In the genomic region with DNA sequence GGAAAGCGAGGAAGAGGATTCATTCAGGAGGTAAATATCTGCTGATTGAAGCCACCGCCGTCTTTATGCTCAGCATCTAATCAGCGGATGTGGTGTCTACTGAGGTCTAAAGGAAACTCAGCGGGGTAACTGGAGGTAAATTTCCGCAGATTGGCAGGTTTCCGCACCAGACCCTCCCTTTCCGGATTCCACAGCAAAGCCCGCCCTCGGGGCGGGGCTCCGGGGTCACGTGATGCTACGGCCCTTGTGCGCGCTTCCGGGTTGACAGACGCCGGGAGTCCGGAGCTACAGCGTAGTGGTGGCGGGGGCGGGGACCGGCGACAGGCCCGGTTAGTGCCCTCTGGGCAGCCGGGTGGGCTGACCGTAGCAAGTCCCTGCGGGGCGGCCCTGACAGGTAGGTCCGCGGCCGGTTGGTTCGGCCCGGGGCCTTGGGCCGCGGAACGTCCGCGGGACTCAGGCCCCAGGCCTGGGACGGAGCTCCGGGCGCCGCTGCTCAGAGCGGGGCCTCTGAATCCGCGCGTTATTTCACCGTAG, we compare ENCODE assay signal across 8 mouse cellular contexts. TPM values are rescaled to one million over a fixed set of nuclear protein-coding genes. Genes with fewer than 3 reads are reported as not detected.
A peak's percentile ranks its signal among the peaks of the same experiment; 100 is the strongest.
DNase-seq lines count a peak whose midpoint lies in the region; ATAC-seq and TF ChIP-seq lines count a peak whose summit lies in the region.

Gene Zbtb24 (plus strand): TSS at position 247 of the 534 bp plus-strand sequence.

- TF ChIP-seq CTCF in E14TG2a.4 (conservative IDR thresholded peaks at IDR 0.05; ENCODE audit: low read length), result no peak
- TF ChIP-seq CTCF in heart, postnatal 0 days (IDR thresholded peaks at IDR 0.05; ENCODE audit: low read depth), result no peak
- TF ChIP-seq CTCF in testis, adult 2 months (IDR thresholded peaks at IDR 0.05; ENCODE audit: control insufficient read depth, insufficient read depth, insufficient replicate concordance, low read depth, low read length), result no peak

- under 1% methylated on average over 49 of the region's 49 CpGs for WGBS in forebrain, embryonic 12.5 days
- WGBS in heart, postnatal 0 days, result under 1% methylated on average over 49 of the region's 49 CpGs
- 0% methylated on average over 49 of the region's 49 CpGs for WGBS in liver, embryonic 16.5 days (ENCODE audit: insufficient replicate concordance)
- WGBS in neural tube, embryonic 13.5 days, result under 1% methylated on average over 49 of the region's 49 CpGs

- peak; percentile 52 for TF ChIP-seq EP300 in heart, postnatal 0 days (IDR thresholded peaks at IDR 0.05; ENCODE audit: low read depth)

- H3K36me3 ChIP-seq in E14TG2a.4 (ENCODE audit: insufficient read depth, low read length), result peaks cover 41% of the 10 kb centered on the region
- peaks cover 27% of the 10 kb centered on the region for H3K36me3 ChIP-seq in forebrain, embryonic 12.5 days (replicated peaks)
- H3K36me3 ChIP-seq in heart, postnatal 0 days (replicated peaks; ENCODE audit: control insufficient read depth, insufficient read depth, low read length), result peaks cover 6% of the 10 kb centered on the region; the same call in 1 of the 2 replicates
- no peaks in the 10 kb centered on the region; the same call in 1 of the 2 replicates for H3K36me3 ChIP-seq in liver, embryonic 16.5 days (ENCODE audit: control insufficient read depth, insufficient read depth)
- peaks cover 33% of the 10 kb centered on the region for H3K36me3 ChIP-seq in neural tube, embryonic 13.5 days
- no peaks in the 10 kb centered on the region for H3K36me3 ChIP-seq in testis, adult 2 months (ENCODE audit: control insufficient read depth, insufficient read depth, low read length)

- peaks cover 62% of the 10 kb centered on the region for H3K4me1 ChIP-seq in E14TG2a.4 (replicated peaks; ENCODE audit: low read depth, low read length)
- peaks cover 13% of the 10 kb centered on the region for H3K4me1 ChIP-seq in forebrain, embryonic 12.5 days
- peaks cover 3% of the 10 kb centered on the region; the same call in 1 of the 2 replicates for H3K4me1 ChIP-seq in heart, postnatal 0 days (ENCODE audit: control insufficient read depth, insufficient read depth)
- H3K4me1 ChIP-seq in liver, embryonic 16.5 days (ENCODE audit: control insufficient read depth, low read depth, low read length), result peaks cover 15% of the 10 kb centered on the region
- H3K4me1 ChIP-seq in neural tube, embryonic 13.5 days (replicated peaks), result peaks cover 39% of the 10 kb centered on the region
- H3K4me1 ChIP-seq in testis, adult 2 months (ENCODE audit: control insufficient read depth, insufficient read depth, low read length), result no peaks in the 10 kb centered on the region

- H3K4me2 ChIP-seq in forebrain, embryonic 12.5 days, result peak within 1 kb of the TSS; percentile 72
- H3K4me2 ChIP-seq in heart, postnatal 0 days (ENCODE audit: low read depth, low read length), result peak within 1 kb of the TSS; percentile 85
- peak within 1 kb of the TSS; percentile 88 for H3K4me2 ChIP-seq in liver, embryonic 16.5 days (ENCODE audit: low read depth, low read length)
- H3K4me2 ChIP-seq in neural tube, embryonic 13.5 days, result peak within 1 kb of the TSS; percentile 78

- peak within 1 kb of the TSS; percentile 81 for H3K9ac ChIP-seq in forebrain, embryonic 12.5 days
- peak within 1 kb of the TSS; percentile 85 for H3K9ac ChIP-seq in heart, postnatal 0 days (replicated peaks; ENCODE audit: low read depth, low read length)
- H3K9ac ChIP-seq in liver, embryonic 16.5 days (ENCODE audit: low read depth, low read length), result peak within 1 kb of the TSS; percentile 92
- peak within 1 kb of the TSS; percentile 85 for H3K9ac ChIP-seq in neural tube, embryonic 13.5 days

- no peaks in the 10 kb centered on the region for H3K9me3 ChIP-seq in E14TG2a.4 (ENCODE audit: low read length)
- no peaks in the 10 kb centered on the region for H3K9me3 ChIP-seq in forebrain, embryonic 12.5 days
- no peaks in the 10 kb centered on the region for H3K9me3 ChIP-seq in heart, postnatal 0 days (replicated peaks; ENCODE audit: control insufficient read depth, low read length)
- H3K9me3 ChIP-seq in liver, embryonic 16.5 days (replicated peaks; ENCODE audit: control insufficient read depth, low read length), result no peaks in the 10 kb centered on the region
- H3K9me3 ChIP-seq in neural tube, embryonic 13.5 days, result no peaks in the 10 kb centered on the region

- peak; percentile 98 for ATAC-seq in forebrain, embryonic 12.5 days (ENCODE audit: low FRiP score)
- ATAC-seq in heart, postnatal 0 days (ENCODE audit: insufficient read depth, low read depth), result peak; percentile 99
- peak; percentile 96 for ATAC-seq in liver, embryonic 16.5 days (ENCODE audit: low read depth)
- peak; percentile 95 for ATAC-seq in neural tube, embryonic 13.5 days (ENCODE audit: low read depth)

- peak; percentile 77 for TF ChIP-seq POLR2A in testis, adult 2 months (IDR thresholded peaks at IDR 0.05; ENCODE audit: control insufficient read depth, low read depth, low read length)

- peak; percentile 98 for DNase-seq in c-Kit-positive CD71-positive TER-119-positive erythroid progenitor cells, embryonic 14.5 days (ENCODE audit: low spot score)
- DNase-seq in heart, postnatal 0 days (ENCODE audit: low spot score), result peak; percentile 91
- peak; percentile 96 to 98 for DNase-seq in kidney, postnatal 4 days

- H3K27ac ChIP-seq in forebrain, embryonic 12.5 days, result peak within 1 kb of the TSS; percentile 42
- peak within 1 kb of the TSS; percentile 82 for H3K27ac ChIP-seq in heart, postnatal 0 days (ENCODE audit: low read depth)
- H3K27ac ChIP-seq in liver, embryonic 16.5 days (ENCODE audit: low read length), result peak within 1 kb of the TSS; percentile 89
- peak within 1 kb of the TSS; percentile 89 for H3K27ac ChIP-seq in neural tube, embryonic 13.5 days (replicated peaks)
- peak within 1 kb of the TSS; percentile 80 for H3K27ac ChIP-seq in testis, adult 2 months (ENCODE audit: control insufficient read depth, insufficient read depth, low read depth, low read length)

- peak within 1 kb of the TSS; percentile 98 for H3K4me3 ChIP-seq in E14TG2a.4 (replicated peaks; ENCODE audit: low read length)
- H3K4me3 ChIP-seq in forebrain, embryonic 12.5 days (replicated peaks), result peak within 1 kb of the TSS; percentile 90
- peak within 1 kb of the TSS; percentile 85 for H3K4me3 ChIP-seq in heart, postnatal 0 days (ENCODE audit: low read depth, low read length)
- peak within 1 kb of the TSS; percentile 94 for H3K4me3 ChIP-seq in liver, embryonic 16.5 days (ENCODE audit: low read depth, low read length)
- peak within 1 kb of the TSS; percentile 94 for H3K4me3 ChIP-seq in neural tube, embryonic 13.5 days
- H3K4me3 ChIP-seq in testis, adult 2 months (ENCODE audit: control insufficient read depth, low read depth, low read length), result peak within 1 kb of the TSS; percentile 94

- H3K27me3 ChIP-seq in E14TG2a.4 (ENCODE audit: insufficient read depth, low read length), result no peaks in the 10 kb centered on the region
- H3K27me3 ChIP-seq in forebrain, embryonic 12.5 days, result no peaks in the 10 kb centered on the region; the same call in 1 of the 2 replicates
- H3K27me3 ChIP-seq in heart, postnatal 0 days (ENCODE audit: control insufficient read depth, insufficient read depth, low read length), result no peaks in the 10 kb centered on the region
- no peaks in the 10 kb centered on the region for H3K27me3 ChIP-seq in liver, embryonic 16.5 days (ENCODE audit: control insufficient read depth, insufficient read depth, low read depth, low read length)
- no peaks in the 10 kb centered on the region for H3K27me3 ChIP-seq in neural tube, embryonic 13.5 days
- H3K27me3 ChIP-seq in testis, adult 2 months (ENCODE audit: control insufficient read depth, insufficient read depth, low read length), result no peaks in the 10 kb centered on the region

RNA-seq across cellular contexts. Expression of gene Zbtb24, which starts in this region (rescaled TPM):
- polyA plus RNA-seq in forebrain, embryonic 12.5 days (2016; fragmentation: Nextera tagmentation; extraction: Ambion mirVana), result 20.6 and 20.8 TPM in 2 replicates
- total RNA-seq in heart, postnatal 0 days (2014; rRNA removed; ENCODE audit: low replicate concordance), result 7.7 and 15.6 TPM in 2 replicates
- 10.7 and 11.6 TPM in 2 replicates for polyA plus RNA-seq in heart, postnatal 0 days (2015; fragmentation: Nextera tagmentation; extraction: Ambion mirVana)
- polyA plus RNA-seq in liver, embryonic 16.5 days (2015; fragmentation: Nextera tagmentation; extraction: Ambion mirVana), result 4.6 and 4.7 TPM in 2 replicates
- 19.3 and 21.6 TPM in 2 replicates for polyA plus RNA-seq in neural tube, embryonic 13.5 days (2015; fragmentation: Nextera tagmentation; extraction: Ambion mirVana)
- polyA plus RNA-seq in testis, adult 2 months (2012; rRNA removed), result 8.2 and 9.1 TPM in 2 replicates

Comparison
In these comparisons a context has a peak if more than half of its experiments do, and no peak if none do; other contexts are left out.
1. Peak in every context shown above with its lines: DNase-seq, ATAC-seq, H3K4me3 ChIP-seq and H3K27ac ChIP-seq.